Mouse (Mus musculus) G1E (cell line): ENCODE measurements around the gene Tnik. TPM values are rescaled to one million over a fixed set of nuclear protein-coding genes. Genes with fewer than 3 reads are reported as not detected.

Experiments used
- ATAC-seq: 2 replicates; pipeline ENCODE4 v1.8.0; 2016; ENCODE audit warnings: mild to moderate bottlenecking; ENCODE audit not compliant: insufficient number of reproducible peaks, poor library complexity, low FRiP score, severe bottlenecking; ENCODE audit errors: extremely low read depth
- DNase-seq: peaks from one replicate; pipeline ENCODE4 v3.0.0; 2012; ENCODE audit warnings: low spot score
- H3K27me3 ChIP-seq: 2 replicates; pipeline ENCODE4 v1.6.1; 2012; ENCODE audit warnings: mild to moderate bottlenecking, low read length, inconsistent platforms; ENCODE audit not compliant: insufficient read depth
- H3K36me3 ChIP-seq: replicated peaks from 2 replicates; pipeline ENCODE3; 2012; ENCODE audit warnings: mild to moderate bottlenecking, inconsistent platforms
- H3K4me1 ChIP-seq: 2 replicates; pipeline ENCODE4 v1.6.1; 2012; ENCODE audit warnings: low read depth, low read length, inconsistent platforms, mixed read lengths; ENCODE audit not compliant: insufficient read depth
- H3K4me3 ChIP-seq: 2 replicates; pipeline ENCODE4 v1.5.1; 2012; ENCODE audit warnings: low read depth, mild to moderate bottlenecking, inconsistent platforms, low read length, moderate library complexity, mixed read lengths
- H3K9me3 ChIP-seq: replicated peaks from 2 replicates; pipeline ENCODE4 v1.6.1; 2012; ENCODE audit warnings: inconsistent platforms
- CTCF ChIP-seq: IDR thresholded peaks from 2 replicates; pipeline ENCODE4 v1.5.1; 2012; ENCODE audit warnings: low read depth, low read length, inconsistent platforms, mixed read lengths
- GATA1 ChIP-seq: IDR thresholded peaks from 2 replicates; pipeline ENCODE4 v1.6.1; 2012; ENCODE audit warnings: borderline replicate concordance, low read length, inconsistent platforms, mixed read lengths
- GATA2 ChIP-seq: IDR thresholded peaks from 2 replicates; pipeline ENCODE4 v1.6.1; 2012; ENCODE audit warnings: low read depth, low read length, inconsistent platforms, borderline replicate concordance
- POLR2AphosphoS5 ChIP-seq: IDR thresholded peaks from 2 replicates; pipeline ENCODE4 v1.6.1; 2012; ENCODE audit warnings: low read depth, low read length, inconsistent platforms; ENCODE audit not compliant: insufficient replicate concordance
- TAL1 ChIP-seq: conservative IDR thresholded peaks from 2 replicates; pipeline ENCODE4 v1.6.1; 2012; ENCODE audit warnings: low read depth, low read length, inconsistent platforms, mixed read lengths
- polyA plus RNA-seq: library from polyadenylated mRNA; stranded (reverse); fragments of >175 nt; gene quantifications from 2 replicates; pipeline ENCODE4 v1.2.3, GENCODE M21; 2012
- total RNA-seq, 2 experiments: library from RNA; stranded (forward) in 1 of 2; stranded (reverse) in 1 of 2; fragments of 200-1000 nt in 1 of 2; fragments of >200 nt in 1 of 2; fragmentation: Nextera tagmentation in 1 of 2; gene quantifications; 2 replicates each; pipeline ENCODE4 v1.2.3; 2014 to 2017

The Tnik gene
- total and polyA plus RNA-seq, 3 experiments, result 0.69 to 4.6 (median 1.1) TPM

GRCm38 (mm10) chr3:28599476-28599875 lies 336.5 kb downstream of the Tnik start:
- no peaks in the 10 kb centered on the region for H3K36me3 ChIP-seq
- no peak for DNase-seq
- ATAC-seq, result no peak
- no peak overlapping the region for H3K4me3 ChIP-seq
- TF ChIP-seq GATA1, result no peak
- no peak for TF ChIP-seq TAL1
- TF ChIP-seq CTCF, result no peak
- no peak for TF ChIP-seq POLR2AphosphoS5
- TF ChIP-seq GATA2, result no peak
- H3K4me1 ChIP-seq, result no peaks in the 10 kb centered on the region
- no peaks in the 10 kb centered on the region; the same call in 1 of the 2 replicates for H3K27me3 ChIP-seq
- H3K9me3 ChIP-seq, result no peaks in the 10 kb centered on the region

GRCm38 (mm10) chr3:28606741-28607140 lies 343.7 kb downstream of the Tnik start:
- H3K4me3 ChIP-seq, result no peak overlapping the region
- H3K27me3 ChIP-seq, result no peaks in the 10 kb centered on the region
- H3K9me3 ChIP-seq, result no peaks in the 10 kb centered on the region
- H3K4me1 ChIP-seq, result no peaks in the 10 kb centered on the region
- ATAC-seq (no peak), DNase-seq (no peak)
- H3K36me3 ChIP-seq, result no peaks in the 10 kb centered on the region
- TF ChIP-seq GATA1 (no peak), GATA2 (no peak), TAL1 (no peak), POLR2AphosphoS5 (no peak), CTCF (no peak)

GRCm38 (mm10) chr3:28612330-28612729 lies 349.3 kb downstream of the Tnik start:
- TF ChIP-seq CTCF (no peak), TAL1 (no peak), POLR2AphosphoS5 (no peak), GATA2 (no peak)
- H3K27me3 ChIP-seq, result peaks cover 4% of the 10 kb centered on the region
- ATAC-seq (no peak), DNase-seq (no peak)
- no peaks in the 10 kb centered on the region for H3K36me3 ChIP-seq
- no peaks in the 10 kb centered on the region for H3K9me3 ChIP-seq
- no peaks in the 10 kb centered on the region for H3K4me1 ChIP-seq
- H3K4me3 ChIP-seq, result no peak overlapping the region

GRCm38 (mm10) chr3:28616386-28616785 lies 353.4 kb downstream of the Tnik start:
- Histone ChIP-seq H3K36me3 (no peaks in the 10 kb centered on the region), H3K4me1 (no peaks in the 10 kb centered on the region), H3K27me3 (peaks cover 10% of the 10 kb centered on the region), H3K4me3 (no peak overlapping the region), H3K9me3 (no peaks in the 10 kb centered on the region)
- no peak for TF ChIP-seq GATA1
- no peak for DNase-seq
- ATAC-seq, result no peak

GRCm38 (mm10) chr3:28617008-28617627 lies 354.1 kb downstream of the Tnik start:
- no peaks in the 10 kb centered on the region for H3K4me1 ChIP-seq
- TF ChIP-seq GATA1 (no peak), GATA2 (no peak), CTCF (no peak), POLR2AphosphoS5 (no peak), TAL1 (no peak)
- ATAC-seq, result no peak

GRCm38 (mm10) chr3:28621792-28622191 lies 358.8 kb downstream of the Tnik start:
- H3K36me3 ChIP-seq, result no peaks in the 10 kb centered on the region
- DNase-seq (no peak), ATAC-seq (no peak)
- no peaks in the 10 kb centered on the region for H3K9me3 ChIP-seq
- peaks cover 10% of the 10 kb centered on the region for H3K27me3 ChIP-seq
- no peaks in the 10 kb centered on the region for H3K4me1 ChIP-seq
- no peak for TF ChIP-seq POLR2AphosphoS5
- TF ChIP-seq GATA2, result no peak
- TF ChIP-seq GATA1, result no peak
- no peak overlapping the region for H3K4me3 ChIP-seq

More at GRCm38 (mm10) chr3:28617008-28617627, 354.1 kb downstream of the Tnik start:
- peaks cover 10% of the 10 kb centered on the region for H3K27me3 ChIP-seq
- no peak overlapping the region for H3K4me3 ChIP-seq
- no peaks in the 10 kb centered on the region for H3K36me3 ChIP-seq
- no peaks in the 10 kb centered on the region for H3K9me3 ChIP-seq
- DNase-seq, result no peak

- Histone ChIP-seq H3K4me1 (no peaks in the 10 kb centered on the region), H3K4me3 (no peak overlapping the region), H3K36me3 (no peaks in the 10 kb centered on the region), H3K9me3 (no peaks in the 10 kb centered on the region), H3K27me3 (peaks cover 2% of the 10 kb centered on the region; the same call in 1 of the 2 replicates)
- TF ChIP-seq POLR2AphosphoS5 (no peak), GATA2 (no peak), TAL1 (no peak), GATA1 (no peak), CTCF (no peak)
- ATAC-seq (no peak), DNase-seq (no peak)
Observed at GRCm38 (mm10) chr3:28626816-28627215, 363.8 kb downstream of the Tnik start.
